Mouse (Mus musculus) ovary, adult 18-20 months (tissue): ENCODE results near the gene Slc22a21.
"Not testable (repeated sequence)": the region's sequence is repeated elsewhere in the genome, so short reads cannot be mapped to it uniquely, and the experiment has no call there.

Experiments used
- DNase-seq: peaks from one replicate; pipeline ENCODE4 v3.0.0; 2022; ENCODE audit warnings: low spot score, mixed read lengths

Slc22a21 gene

DNA sequence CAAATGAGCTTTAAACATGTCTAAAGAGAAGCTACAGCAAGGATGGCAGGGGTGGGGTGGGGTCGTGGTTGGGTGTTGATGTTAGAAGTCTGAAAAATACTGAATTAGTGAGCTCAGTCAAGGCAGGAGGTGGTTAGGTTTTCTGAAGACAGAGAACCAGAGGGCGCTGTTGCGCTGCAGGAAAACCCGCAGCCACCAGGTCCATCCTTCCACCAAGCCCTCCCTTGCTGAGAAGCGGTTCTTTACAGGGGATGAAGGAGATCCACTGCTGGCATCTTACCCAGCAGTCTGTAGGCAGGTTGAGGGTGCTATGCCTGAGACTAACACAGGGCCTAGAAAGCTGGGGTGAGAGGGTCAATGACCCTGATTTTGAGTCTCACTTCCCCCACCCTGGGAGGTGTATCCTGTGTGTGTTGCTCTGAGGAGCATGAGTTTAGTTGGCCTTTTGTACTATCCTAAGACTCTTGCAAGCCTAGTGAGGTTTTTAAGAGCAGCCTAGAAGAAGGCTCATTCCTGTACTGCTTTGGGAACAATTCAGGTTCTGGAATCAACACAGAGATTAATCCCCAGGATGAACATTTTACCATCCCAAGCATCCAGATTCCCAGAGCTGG is 22.1 kb upstream of the Slc22a21 start:
- peak; percentile 42 for DNase-seq

GRCm38 (mm10) chr11:53997661-53998060 is 17.5 kb upstream of the Slc22a21 start:
- DNase-seq = no peak

DNA sequence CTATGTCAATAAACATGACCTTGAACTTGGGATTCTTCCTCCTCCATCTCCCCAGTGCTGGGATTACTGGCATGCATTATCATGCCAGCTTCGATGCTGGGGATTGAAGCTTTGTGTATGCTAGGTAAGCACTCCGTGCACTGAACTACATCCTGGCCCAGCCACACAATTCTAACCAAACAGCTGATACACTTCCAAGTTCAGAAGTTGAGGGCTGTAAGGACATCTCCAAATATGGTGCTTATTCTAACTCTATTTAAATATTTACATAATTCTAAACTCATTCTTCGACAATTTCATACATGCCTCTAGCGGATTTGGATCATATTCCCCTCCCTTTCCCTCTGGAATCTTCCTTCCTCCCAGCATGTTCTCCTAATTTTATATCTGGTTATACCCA is 12.1 kb upstream of the Slc22a21 start:
- no peak for DNase-seq

- DNase-seq = no peak
Measured at GRCm38 (mm10) chr11:53989232-53989631, 9.1 kb upstream of the Slc22a21 start.

DNA sequence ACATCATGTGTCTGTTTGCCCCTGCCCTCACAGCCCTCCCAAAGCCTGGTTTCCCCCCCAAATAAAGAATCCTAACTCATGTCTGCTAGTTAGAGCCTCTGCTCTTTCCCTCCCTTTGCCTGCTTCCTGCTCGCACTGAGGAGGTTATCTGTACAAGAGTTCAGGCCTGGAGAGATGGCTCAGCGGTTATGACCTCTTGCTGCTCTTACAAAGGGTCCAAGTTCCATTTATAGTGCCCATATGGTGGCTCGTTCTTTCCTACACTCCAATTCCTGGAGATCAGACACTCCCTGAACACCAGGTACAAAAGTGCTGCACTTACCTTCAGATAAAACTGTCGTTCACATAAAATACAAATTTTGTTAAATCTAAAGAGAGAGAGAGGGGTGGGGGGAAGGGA is 7.9 kb upstream of the Slc22a21 start:
- no peak for DNase-seq

- no peak for DNase-seq
Measured at GRCm38 (mm10) chr11:53981396-53981795, 1.3 kb upstream of the Slc22a21 start.

DNA sequence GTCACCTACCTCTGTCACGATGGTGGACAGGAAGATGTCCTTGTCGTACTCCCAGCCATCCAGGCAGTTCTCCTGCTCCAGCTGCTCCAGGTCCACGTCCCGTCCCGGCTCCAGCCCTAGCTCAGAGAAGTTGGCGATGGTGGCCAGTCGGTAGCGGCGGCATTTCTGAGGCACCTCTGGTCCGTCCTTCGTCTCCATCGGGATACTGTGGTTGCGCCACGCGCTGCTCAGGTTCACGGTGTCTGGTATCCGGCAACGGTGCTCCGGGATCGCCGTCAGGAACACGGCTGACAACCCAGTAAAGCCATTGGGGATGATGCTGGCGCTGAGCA is 710 bp downstream of the Slc22a21 start:
- not testable (repeated sequence) for DNase-seq

GRCm38 (mm10) chr11:53977672-53978071 is 2.5 kb downstream of the Slc22a21 start:
- DNase-seq = no peak

DNA sequence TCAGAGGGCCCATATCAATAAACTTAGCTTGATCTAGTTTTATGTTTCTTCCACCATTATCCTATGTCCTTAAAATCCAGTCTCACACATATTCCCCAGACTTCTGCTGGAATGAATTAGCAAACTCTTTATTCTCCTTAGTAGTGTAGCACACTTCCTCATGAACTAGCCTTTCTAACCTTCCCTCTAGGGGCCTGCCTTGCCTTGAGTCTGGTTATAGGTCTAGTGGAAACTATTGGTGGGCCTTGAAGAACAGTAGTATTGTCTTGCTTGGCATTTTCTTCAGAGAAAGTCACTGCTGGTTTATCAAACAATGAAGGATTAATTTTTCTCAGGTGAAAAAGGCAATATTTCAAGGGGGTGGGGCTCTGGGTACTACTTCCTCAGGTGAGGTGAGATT is 4.6 kb downstream of the Slc22a21 start:
- no peak for DNase-seq

GRCm38 (mm10) chr11:53958984-53959383 is 21.1 kb downstream of the Slc22a21 start:
- no peak for DNase-seq

- not testable (repeated sequence) for DNase-seq
Measured at GRCm38 (mm10) chr11:53958176-53958575, 22.0 kb downstream of the Slc22a21 start.

GRCm38 (mm10) chr11:53956636-53957035 is 23.5 kb downstream of the Slc22a21 start:
- no peak for DNase-seq

DNA sequence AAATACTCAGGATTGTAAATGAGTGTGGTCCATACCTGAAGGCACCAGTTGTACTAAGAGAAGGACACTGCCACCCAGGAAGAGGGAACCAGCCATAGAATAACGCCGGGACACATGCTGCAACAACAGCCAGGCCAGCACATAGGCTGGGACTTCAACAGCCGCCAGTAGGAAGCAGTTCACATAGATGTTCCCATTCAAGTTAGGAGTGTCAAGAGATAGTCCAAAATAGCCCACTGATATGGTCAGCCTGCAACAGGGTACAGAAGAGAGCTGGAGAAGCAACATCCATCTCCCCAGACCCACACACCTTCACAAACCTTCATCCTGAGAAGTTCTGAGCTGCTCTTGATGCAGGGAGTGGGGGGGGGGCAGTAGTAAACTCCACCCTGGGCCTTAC is 25.5 kb downstream of the Slc22a21 start:
- no peak for DNase-seq

DNA sequence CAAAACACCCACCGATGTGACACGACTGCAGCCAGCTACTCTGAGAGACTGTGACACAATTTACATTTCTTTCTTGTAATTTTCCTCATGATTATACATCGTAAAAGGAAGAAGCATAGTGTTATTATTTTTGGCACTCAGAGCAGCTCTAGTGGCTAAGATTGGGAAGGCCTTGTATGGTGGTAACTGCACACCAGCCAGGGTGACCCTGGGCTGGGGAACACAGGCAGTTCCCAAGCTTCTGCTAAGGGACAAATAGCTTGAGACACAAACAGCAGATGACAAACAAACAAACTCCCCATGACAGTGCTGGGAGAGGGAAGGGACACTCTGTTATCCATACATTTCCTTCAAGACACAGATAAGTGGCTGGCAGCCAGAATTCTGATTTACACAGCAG is 30.0 kb downstream of the Slc22a21 start:
- not testable (repeated sequence) for DNase-seq

- not testable (repeated sequence) for DNase-seq
Measured at GRCm38 (mm10) chr11:53931944-53932318, 48.2 kb downstream of the Slc22a21 start.

DNA sequence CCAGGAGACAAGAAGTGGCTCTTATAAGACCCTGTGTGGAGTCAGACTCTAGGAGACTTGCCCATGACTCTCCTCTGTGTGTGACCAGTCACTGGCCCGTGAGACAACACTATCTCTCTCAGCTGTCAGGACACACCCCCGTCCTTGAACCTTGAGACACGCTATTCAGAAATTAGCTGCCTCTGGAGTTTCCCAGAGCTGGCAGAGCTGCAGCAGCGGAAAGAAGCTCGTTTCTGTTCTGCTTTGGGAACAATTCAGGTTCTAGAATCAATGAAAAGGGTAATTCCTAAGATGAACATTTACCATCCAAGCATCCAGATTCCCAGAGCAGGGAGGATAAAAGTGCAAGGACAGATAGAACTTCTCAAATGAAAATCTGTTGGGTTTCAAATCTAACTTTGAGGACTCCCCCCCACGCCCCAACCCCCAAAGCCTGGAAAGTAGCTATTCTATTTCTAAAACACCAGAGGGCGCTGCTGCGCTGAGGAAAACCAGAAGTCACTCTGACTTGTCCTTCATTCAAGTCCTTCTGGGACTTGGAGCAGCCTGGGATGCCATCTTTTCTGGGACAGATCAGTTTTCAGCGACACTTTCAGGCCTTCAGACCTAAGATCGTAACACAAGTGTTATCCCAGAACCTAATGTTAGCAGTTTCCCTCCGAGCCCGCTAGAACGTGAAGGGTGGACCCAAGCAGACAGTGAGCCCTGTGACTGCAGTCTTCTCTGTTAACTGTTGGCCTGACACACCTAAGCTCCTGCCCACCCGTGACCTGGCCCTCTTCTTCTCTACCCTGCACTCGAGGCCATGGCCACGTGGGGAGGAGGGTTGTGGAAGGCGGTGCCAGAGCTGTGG is 48.8 kb downstream of the Slc22a21 start:
- DNase-seq = peak; percentile 48

DNA sequence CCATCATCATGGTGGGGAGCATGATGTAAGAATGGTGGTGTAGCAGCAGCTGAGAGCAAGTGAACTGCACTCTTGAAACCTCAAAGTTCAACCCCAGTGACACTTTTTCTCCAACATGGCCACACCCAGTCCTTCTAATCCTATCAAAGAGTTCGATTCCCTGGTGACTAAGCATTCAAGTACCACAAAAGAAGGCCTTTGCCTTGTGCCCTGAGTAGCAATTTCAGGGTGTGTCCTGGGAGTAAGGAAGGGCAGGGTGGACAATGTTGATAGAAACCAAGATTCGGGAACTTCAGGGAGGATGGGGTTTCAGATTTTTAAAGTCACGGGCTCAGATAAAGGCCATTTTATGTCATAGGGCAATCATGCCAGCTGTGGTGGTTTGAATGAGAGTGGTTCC is 50.4 kb downstream of the Slc22a21 start:
- DNase-seq = no peak

DNA sequence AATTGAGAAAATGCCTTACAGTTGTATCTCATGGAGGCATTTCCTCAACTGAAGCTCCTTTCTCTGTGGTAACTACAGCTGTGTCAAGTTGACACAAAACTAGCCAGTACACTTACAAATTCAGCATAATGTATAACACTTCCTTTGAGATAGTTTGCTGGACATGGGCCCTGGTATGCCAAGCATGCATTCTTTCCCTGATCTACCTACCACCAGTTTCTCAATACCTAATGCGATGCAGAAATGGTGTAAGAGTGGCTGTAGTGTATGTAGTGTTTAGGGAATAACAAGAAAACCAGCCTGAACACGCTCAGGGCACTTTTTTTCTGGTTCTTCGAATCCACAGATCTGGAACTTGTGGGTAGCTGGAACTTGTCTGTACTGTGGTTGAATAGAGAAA is 51.5 kb downstream of the Slc22a21 start:
- DNase-seq = no peak

GRCm38 (mm10) chr11:53926303-53926702 is 53.8 kb downstream of the Slc22a21 start:
- DNase-seq = no peak

DNA sequence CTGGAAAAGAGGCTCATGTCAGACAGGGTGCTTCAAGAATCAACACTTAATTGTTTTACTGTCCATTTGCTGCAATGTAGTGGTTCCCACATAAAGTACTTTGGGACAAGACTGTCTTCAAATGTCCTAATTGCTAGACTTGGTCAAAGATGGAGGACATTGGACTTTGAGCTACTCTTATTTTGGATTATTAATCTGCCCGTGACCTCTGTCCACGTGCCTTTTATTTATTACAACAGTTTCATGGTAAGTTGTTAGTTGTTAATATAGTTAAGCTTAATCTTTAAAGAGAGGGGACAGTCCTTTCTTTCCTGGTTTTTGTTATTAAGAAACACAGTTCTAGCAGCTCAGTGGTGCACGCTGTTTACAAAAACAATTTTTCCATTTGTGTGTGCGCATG is 61.3 kb downstream of the Slc22a21 start:
- no peak for DNase-seq

DNA sequence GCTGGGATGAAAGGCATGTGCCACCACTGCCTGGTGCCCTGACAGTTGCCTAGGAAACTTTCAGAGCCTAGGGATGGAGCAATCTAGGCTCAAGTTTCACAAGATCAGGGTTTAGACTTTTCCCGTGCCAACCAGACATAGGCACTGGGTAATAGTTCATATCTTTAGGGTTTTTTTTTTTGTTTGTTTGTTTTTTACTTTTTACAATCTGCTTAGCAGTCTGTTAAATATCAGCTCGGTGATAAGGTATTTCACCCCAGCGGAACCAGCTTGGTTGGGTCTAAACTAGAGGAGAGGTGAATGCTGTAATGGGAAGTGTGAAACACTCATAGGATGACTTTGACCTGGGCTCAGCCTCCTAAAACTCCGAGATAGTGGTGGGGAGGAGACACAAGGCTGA is 69.1 kb downstream of the Slc22a21 start:
- no peak for DNase-seq

DNA sequence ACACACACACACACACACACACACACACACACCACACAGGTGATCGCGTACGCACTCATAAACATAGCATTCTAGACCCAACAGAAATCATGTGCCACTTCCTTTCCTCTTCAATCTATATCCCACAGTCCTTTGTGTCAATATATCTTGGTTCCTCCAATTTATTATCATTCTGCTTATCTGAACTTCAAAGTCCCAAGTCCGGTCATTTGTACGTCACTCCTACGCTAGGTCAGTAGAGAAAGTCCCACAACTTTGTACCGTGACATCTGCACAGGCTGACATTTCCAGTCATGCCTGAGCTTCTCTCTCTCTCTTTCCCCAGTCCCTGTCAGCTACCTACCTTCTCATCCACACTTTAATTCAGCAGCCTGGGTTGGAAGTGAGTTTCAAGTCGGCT is 71.4 kb downstream of the Slc22a21 start:
- DNase-seq = no peak

DNA sequence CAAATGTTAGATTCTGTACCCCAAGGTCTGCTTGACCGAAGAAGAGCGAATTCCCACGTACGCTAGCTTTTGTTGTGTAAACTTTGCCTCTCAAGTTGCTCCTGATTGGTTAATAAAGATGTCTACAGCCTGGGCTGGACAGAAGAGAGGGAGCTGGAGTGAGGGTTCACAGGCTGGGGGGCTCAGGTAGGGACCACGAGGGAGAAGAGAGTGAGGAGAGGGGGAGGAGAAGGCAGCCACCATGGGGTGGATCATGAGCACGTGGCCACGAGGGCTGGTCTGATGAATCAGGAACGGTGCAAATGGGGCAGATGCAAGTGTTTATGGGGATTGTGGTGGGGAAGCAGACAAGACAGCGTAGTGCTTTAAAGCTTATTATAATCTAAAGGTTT is 75.6 kb downstream of the Slc22a21 start:
- DNase-seq = no peak
